Mouse (Mus musculus) ES-E14 (cell line): ENCODE measurements at regions not wholly inside any gene's neighbourhood (a gene's known extent, or its start where the extent isn't known, plus 50 kb on each side); places are given as distances from the start of the nearest gene placed in this dataset.

Experiments
- DNase-seq: peaks from one replicate; pipeline ENCODE4 v3.0.0-alpha.2; 2013; ENCODE audit warnings: low read depth, low spot score
- H3K27ac ChIP-seq: 2 replicates; pipeline ENCODE4 v1.5.1; 2012; ENCODE audit warnings: low read depth, mild to moderate bottlenecking, low read length, moderate library complexity, mixed read lengths; ENCODE audit not compliant: poor library complexity, insufficient read depth, severe bottlenecking
- H3K36me3 ChIP-seq: 2 replicates; pipeline ENCODE4 v1.6.1; 2012; ENCODE audit warnings: mild to moderate bottlenecking, low read length, moderate library complexity, mixed read lengths; ENCODE audit not compliant: control insufficient read depth, poor library complexity, insufficient read depth, severe bottlenecking
- H3K4me1 ChIP-seq, 2 experiments: fragments of 150-350 bp in 1 of 2; sonication (generic) in 1 of 2; 2 replicates each; pipeline ENCODE4 v1.6.1; 2012; ENCODE audit warnings: low read length in 2 of 2, mild to moderate bottlenecking in 1 of 2, mixed read lengths in 1 of 2; ENCODE audit not compliant: control insufficient read depth in 2 of 2, insufficient read depth in 2 of 2, poor library complexity in 1 of 2
- H3K4me3 ChIP-seq, 2 experiments: fragments of 150-350 bp in 1 of 2; sonication (generic) in 1 of 2; 2 replicates each; pipeline ENCODE4 v1.5.1; 2012; ENCODE audit warnings: low read length in 2 of 2, low read depth in 1 of 2, mild to moderate bottlenecking in 1 of 2, mixed read lengths in 1 of 2; ENCODE audit not compliant: insufficient read depth in 1 of 2, poor library complexity in 1 of 2, severe bottlenecking in 1 of 2
- H3K9ac ChIP-seq: 2 replicates; pipeline ENCODE4 v1.6.1; 2012; ENCODE audit warnings: low read depth, mild to moderate bottlenecking, low read length, mixed read lengths; ENCODE audit not compliant: poor library complexity, insufficient read depth, severe bottlenecking
- H3K9me3 ChIP-seq: fragments of 150-350 bp; sonication (generic); 2 replicates; pipeline ENCODE4 v1.6.1; 2012; ENCODE audit warnings: low read depth, mild to moderate bottlenecking, low read length; ENCODE audit not compliant: control insufficient read depth, insufficient read depth
- CHD2 ChIP-seq: IDR thresholded peaks from 2 replicates; pipeline ENCODE4 v1.6.1; 2014; ENCODE audit warnings: mild to moderate bottlenecking, low read depth, low read length, inconsistent platforms
- HCFC1 ChIP-seq: IDR thresholded peaks from 2 replicates; pipeline ENCODE4 v1.6.1; 2012; ENCODE audit warnings: low read length, inconsistent platforms, borderline replicate concordance; ENCODE audit not compliant: insufficient read depth
- MAFK ChIP-seq: IDR thresholded peaks from 2 replicates; pipeline ENCODE4 v1.6.1; 2014; ENCODE audit warnings: mild to moderate bottlenecking, low read depth, low read length, inconsistent platforms; ENCODE audit not compliant: insufficient read depth
- ZC3H11A ChIP-seq: IDR thresholded peaks from 2 replicates; pipeline ENCODE4 v1.6.1; 2012; ENCODE audit warnings: low read depth, mild to moderate bottlenecking, inconsistent platforms, low read length, borderline replicate concordance
- ZNF384 ChIP-seq: IDR thresholded peaks from 2 replicates; pipeline ENCODE4 v1.6.1; 2012; ENCODE audit warnings: low read depth, low read length, inconsistent platforms
- in situ Hi-C, 2 experiments: fragments of 600-800 bp; cut with MboI; formaldehyde crosslinking; loops; one replicate each; pipeline ENCODE4 v1.15.1; 2025; ENCODE audit warnings: low sequenced_read_pairs in 2 of 2, inconsistent platforms in 1 of 2; ENCODE audit not compliant: unreplicated experiment in 2 of 2

GRCm38 (mm10) chr1:109327456-109327855 is 654.8 kb upstream of the Cdh7 start:
- in situ Hi-C loops, result no loop called here

GRCm38 (mm10) chr1:109328086-109328485 is 654.1 kb upstream of the Cdh7 start:
- no peak overlapping the region; the same call in 1 of the 2 replicates for H3K27ac ChIP-seq
- no peak overlapping the region for H3K9ac ChIP-seq
- DNase-seq, result no peak
- H3K36me3 ChIP-seq, result no peaks in the 10 kb centered on the region
- no peaks in the 10 kb centered on the region for H3K9me3 ChIP-seq
- H3K4me3 ChIP-seq, result no peak overlapping the region
- H3K4me1 ChIP-seq, result no peaks in the 10 kb centered on the region
- in situ Hi-C loops, result no loop called here
- TF ChIP-seq CHD2 (no peak), HCFC1 (no peak), ZNF384 (no peak), MAFK (no peak), ZC3H11A (no peak)

More at GRCm38 (mm10) chr1:109327456-109327855, 654.8 kb upstream of the Cdh7 start:
- Histone ChIP-seq H3K9ac (no peak overlapping the region), H3K4me3 (no peak overlapping the region), H3K9me3 (no peaks in the 10 kb centered on the region), H3K36me3 (no peaks in the 10 kb centered on the region), H3K4me1 (no peaks in the 10 kb centered on the region), H3K27ac (peak overlapping the region; percentile 58; the same call in 1 of the 2 replicates)
- TF ChIP-seq HCFC1, result no peak
- no peak for TF ChIP-seq MAFK
- TF ChIP-seq ZC3H11A, result no peak
- TF ChIP-seq ZNF384, result no peak
- no peak for TF ChIP-seq CHD2
- DNase-seq, result no peak

- no peak for TF ChIP-seq MAFK
- TF ChIP-seq CHD2, result no peak
- TF ChIP-seq ZC3H11A, result no peak
- no peak for TF ChIP-seq ZNF384
- TF ChIP-seq HCFC1, result no peak
- no peaks in the 10 kb centered on the region for H3K4me1 ChIP-seq
- in situ Hi-C loops, result no loop called here
- no peak overlapping the region for H3K9ac ChIP-seq
- no peaks in the 10 kb centered on the region for H3K9me3 ChIP-seq
- DNase-seq, result no peak
- H3K36me3 ChIP-seq, result no peaks in the 10 kb centered on the region
- no peak overlapping the region for H3K27ac ChIP-seq
- H3K4me3 ChIP-seq, result no peak overlapping the region
These were observed 642.0 kb upstream of the Cdh7 start for GRCm38 (mm10) chr1:109340274-109340673.

DNA sequence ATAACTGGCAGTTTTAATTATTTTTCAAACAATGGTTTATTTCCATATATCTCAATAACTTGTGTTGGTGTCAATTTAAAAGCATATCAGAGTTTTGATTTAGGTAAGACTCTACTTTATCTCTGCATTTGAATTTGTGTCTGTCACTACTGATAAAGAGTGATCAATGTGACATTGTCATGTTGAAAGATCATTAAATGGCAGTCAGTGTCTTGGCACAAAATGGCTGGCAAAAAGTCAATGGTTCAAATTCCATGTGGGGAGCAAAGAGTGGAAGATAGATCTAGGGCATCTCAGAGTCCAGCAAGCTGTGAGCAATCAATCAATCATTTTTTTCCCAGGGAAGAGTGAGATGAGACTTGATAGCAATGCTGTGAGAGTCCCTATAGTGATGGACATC is 612.9 kb upstream of the Cdh7 start:
- Histone ChIP-seq H3K27ac (no peak overlapping the region), H3K4me3 (no peak overlapping the region), H3K36me3 (no peaks in the 10 kb centered on the region), H3K9me3 (no peaks in the 10 kb centered on the region; the same call in 1 of the 2 replicates), H3K9ac (no peak overlapping the region), H3K4me1 (no peaks in the 10 kb centered on the region)
- in situ Hi-C loops, result no loop called here
- DNase-seq, result no peak
- TF ChIP-seq MAFK (no peak), HCFC1 (no peak), CHD2 (no peak), ZC3H11A (no peak), ZNF384 (no peak)
